Mouse (Mus musculus) thymus, postnatal 10 days (tissue): ENCODE data around the gene Hmgb1.

Experiments used
- DNase-seq, 2 experiments: peaks; one replicate each; pipeline ENCODE4 v3.0.0; 2021; ENCODE audit warnings: low spot score in 2 of 2

Hmgb1 gene

DNA sequence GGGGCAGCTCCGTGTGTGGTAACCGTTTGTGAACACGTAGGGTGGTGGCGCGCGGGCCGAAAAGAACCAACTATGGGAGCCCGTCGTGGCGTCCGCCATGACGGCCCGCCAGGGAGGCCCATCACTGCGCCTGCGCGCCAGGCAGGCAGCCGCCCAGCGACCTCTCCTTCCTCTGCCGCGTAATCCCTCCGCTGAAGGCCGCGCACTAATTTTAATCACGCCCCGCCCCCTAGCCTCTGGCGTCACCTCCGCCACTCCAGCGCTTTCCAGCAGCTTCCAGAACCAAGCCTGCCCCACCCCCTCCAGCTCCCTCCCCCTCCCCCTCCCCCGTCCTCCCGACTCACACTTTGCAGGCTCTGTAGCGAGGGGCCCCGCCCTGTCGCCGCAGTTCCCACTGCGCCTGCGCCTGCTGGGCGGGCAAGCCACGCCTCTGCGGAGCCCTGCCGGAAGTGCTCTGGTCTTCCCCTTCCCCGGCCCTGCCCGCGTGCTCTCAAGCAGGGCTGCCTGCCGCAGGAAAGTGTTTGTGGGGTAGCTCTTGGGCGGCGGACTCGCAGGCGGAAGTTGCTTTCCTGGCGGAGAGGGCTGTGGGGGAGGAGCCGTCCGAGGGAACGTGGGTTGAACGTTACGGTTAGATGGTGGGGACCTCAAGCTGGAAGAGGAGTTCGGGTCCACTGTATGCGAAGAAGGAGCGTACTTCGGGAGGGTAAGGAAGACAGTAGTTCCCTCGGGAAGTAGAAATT, at the start of gene Hmgb1, which contains the start of gene Uspl1:
Gene Hmgb1 (minus strand): TSS at position 386 of the 740 bp plus-strand sequence.
Gene Uspl1 (plus strand): TSS at position 247 of the 740 bp plus-strand sequence.
- peak; percentile 99 for DNase-seq

DNA sequence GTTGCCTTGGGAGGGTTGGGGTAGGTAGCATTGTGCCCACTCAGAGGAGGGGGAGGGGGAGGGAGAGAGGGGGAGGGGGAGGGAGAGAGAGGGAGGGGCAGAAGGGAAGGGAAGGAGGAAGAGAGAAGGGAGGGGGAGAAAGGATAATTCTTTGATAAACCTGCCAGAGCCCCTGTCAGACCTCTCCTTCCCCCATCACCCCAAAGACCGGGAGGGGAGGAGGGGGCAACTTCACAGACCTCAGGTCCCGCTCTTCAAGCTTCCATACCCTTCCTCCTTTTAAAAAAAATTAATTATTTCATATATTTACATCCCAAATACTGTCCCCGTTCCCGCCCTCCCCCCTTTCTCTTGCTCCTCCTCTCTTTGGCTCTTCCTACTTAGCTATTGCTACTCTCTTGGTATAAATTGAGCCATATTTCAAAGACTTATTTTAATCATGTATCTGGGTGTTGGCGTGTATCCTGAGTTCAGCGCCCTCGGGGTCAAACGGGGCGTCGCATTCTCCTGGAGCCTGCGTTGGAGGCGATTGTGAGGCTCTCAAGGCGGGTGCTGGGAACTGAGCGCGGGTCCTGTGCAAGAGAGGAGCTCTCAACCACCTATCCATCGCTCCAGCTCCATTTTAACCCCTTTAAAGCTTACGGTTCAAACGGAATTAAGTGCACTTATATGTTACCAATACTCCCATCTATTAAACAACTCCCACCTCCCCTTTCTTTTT, 45.5 kb upstream of the Hmgb1 start:
- no peak for DNase-seq

DNA sequence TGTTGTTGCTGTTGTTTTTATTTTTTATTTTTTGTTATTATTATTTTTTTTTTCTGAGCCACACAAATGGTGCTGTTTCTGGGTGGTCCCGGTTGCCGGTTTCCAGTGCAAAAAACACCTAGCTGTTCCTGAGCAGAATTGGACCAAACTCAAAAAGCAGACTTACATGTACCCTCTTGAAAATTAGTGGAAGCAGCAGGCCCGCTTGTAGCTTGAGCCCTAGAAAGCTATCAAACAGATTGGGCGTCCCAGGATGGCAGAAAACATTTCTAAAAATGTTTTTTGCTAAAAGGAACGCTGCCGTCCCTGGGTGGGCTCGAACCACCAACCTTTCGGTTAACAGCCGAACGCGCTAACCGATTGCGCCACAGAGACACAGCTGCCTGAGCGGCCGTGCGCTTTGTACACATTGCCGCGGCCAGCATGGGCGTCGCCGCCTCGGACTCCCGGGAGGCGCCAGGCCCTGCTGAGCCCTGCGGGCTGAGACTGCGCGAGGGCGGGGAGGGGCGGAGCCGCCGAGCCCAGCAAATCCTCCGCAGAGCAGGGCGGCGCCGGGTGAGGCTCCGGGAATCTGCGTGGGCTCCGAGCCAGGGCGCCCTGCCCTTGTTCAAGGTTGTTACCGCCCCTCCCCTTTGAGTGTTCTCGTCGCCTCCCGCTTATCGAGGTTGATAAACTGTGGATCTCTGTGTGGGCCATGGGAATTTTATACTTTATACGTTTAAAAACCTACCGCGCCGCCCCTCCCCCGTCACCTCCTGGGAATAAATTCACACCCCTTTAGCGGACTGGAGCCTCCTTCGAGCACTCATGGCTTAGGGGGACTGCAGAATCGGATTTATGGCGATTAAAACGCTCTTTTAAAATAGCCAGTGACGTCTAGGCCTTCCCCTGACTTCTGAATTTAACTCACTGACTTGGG, 44.7 kb upstream of the Hmgb1 start:
- DNase-seq: peak; percentile 92 to 93

DNA sequence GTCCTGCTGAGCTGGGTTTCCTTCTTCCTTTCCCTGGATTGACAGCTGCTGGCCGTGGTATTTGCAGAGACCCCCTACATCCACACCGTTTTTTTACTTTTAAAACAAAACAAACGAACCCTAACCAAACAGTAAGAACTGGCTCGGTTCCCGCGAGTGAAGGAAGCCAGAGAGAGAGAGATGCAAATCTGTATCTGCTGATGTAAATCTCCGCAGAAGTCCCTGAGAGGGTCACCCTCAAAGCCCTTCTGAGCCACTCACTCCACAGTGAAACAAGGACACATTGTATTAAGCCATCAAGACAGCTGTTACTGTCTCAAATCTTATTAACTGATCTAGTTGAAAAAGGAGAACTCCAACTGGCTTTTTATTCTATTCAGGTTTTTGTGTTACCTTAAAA, 40.4 kb upstream of the Hmgb1 start:
- DNase-seq: no peak

DNA sequence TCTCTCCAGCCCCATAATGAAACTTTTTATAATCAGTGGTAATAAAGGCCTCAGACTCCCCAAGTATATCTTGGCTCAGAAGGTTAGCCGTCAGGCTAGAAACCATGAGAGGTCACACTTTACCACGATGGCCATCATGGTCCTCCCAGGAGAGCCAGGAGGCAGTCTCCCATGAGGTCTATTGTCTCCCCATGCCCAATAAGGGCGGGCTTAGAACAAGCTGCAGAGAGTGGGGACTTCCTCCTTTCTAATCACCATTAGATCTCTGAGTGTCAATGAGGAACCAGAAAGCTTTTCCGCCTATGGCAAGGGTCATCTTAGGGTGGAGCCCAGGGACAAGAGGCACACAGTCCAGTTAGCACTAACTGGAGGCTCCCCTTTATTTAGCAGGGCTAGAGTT, 37.1 kb upstream of the Hmgb1 start:
- no peak for DNase-seq

DNA sequence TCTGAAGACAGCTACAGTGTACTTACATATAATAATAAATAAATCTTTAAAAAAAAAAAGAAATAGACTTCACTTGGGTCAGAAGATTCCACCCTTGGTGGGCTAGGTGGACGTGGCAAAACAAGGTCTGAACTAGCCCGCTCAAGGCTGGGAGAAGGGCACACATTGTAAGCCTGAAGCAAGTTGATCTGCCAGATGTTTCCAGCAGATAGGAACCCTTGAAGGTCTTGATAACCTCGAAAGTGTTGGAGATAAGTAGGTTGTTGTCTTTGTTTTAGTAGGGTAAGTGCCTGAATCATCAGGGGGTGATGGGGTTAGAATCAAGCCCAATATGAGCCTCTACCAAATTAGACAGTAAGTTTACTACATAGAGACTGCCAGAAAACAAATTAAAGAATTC, 35.2 kb upstream of the Hmgb1 start:
- DNase-seq: no peak

DNA sequence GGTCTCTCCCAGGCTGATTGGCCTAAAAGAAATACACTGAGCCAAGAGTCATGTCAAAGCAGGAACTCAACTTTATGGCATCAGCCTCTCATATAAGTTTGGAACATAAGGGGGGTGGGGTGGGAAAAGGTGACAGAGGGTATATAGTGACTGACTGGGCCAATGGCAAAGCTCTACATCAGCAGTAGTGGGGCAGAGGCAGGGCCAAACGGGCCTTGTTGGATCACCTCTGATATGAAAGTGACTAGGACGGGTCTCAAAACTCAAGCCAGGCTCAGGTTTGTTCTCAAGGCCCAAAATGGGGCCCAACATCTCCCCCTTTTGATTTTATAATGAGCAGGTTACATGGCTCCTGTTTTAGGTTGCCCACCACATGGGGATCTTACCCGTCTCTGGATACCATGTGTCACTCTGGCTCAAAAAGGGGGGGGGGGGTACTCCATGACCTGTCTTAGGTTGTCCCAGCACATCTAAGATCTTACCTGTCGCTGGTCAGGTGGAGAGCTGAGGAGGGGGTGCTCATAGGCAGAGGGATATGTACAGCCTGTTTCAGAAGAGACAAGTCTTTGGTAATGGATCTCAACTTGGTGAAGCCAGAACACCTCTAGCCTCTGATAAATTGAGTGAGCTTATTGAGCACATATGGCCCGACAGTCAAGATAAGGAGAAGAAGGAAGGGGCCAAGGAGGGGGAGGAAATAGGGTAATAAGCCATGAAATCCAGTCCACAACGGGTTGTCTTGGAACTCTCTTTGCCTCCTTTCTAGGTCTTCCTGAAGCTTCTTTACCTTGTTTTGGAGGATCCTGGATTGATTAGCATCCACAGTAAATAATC, 33.5 kb upstream of the Hmgb1 start:
- no peak for DNase-seq

DNA sequence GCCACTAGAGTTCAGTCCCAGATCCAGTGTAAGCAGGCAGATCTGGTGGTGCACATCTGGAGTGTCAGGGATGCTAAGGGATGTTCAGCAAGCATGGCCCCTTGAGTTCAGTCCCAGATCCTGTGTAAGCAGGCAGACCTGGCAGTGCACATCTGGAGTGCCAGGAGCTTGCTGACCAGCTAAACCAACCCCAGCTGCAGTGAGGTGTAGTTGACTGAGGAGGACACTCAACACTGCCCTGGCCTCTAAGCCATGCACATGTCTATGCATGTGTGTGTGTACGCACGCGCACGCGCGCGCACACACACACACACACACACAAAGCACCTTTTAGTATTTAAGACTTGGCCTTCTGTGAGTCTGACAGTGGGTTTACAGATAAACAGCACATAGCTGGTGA, 31.3 kb upstream of the Hmgb1 start:
- DNase-seq: no peak

DNA sequence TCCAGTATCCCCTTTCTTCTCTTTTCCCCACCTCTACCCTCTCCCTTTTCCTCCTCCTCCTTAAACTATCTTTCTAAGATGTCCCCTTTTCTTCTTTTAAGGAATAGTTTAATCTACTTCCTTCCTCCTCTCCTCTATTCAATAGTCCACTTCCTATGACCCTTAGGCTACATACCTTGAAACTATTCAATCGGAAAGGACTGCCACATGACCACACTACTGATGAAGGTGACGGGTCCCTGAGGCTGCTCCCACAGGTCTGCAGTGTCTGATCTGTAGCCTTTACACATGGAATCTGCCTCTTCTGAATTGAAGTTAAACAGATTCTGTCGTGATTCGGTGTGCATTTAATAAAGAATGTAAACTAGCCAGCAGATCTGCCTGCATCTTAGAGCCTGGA, 28.5 kb upstream of the Hmgb1 start:
- DNase-seq: no peak

DNA sequence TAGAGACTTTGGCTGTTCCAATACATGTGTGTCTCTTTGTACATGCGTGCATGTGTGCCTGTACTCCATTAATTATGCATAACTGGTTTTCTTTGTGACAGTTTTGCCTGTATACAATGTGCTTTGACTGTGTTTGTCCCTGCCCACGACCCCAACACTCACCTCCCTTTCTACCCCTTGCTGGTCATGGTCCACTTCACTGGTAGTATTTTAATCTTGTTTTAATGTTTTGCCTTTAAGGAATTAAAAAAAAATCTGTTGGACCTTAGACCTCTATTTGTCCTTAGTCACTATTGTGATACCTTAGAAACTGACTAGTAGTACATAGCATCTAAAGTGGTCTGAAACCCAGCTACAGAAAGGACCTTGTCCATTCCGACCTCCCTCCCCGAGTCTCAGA, 26.8 kb upstream of the Hmgb1 start:
- DNase-seq: no peak

DNA sequence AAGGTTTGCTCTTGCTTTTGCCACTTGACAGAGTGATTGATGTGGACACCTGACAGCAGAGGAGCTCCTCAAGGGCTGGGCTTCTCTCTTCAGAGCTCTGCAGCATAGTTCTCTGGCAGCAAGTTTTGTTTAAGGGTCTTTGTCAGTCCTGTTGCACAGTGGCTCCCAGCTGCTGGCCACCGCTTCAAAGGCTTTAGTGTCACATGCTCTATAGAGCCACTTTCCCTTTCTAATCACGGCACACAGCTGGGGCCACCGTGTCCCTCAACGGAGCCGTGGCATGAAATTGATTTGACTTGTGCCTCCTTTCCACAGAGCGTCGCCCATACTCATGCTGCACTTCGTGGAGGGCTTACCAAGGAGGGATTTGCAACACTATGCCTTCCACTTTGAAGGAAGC, 25.0 kb upstream of the Hmgb1 start:
- DNase-seq: no peak

DNA sequence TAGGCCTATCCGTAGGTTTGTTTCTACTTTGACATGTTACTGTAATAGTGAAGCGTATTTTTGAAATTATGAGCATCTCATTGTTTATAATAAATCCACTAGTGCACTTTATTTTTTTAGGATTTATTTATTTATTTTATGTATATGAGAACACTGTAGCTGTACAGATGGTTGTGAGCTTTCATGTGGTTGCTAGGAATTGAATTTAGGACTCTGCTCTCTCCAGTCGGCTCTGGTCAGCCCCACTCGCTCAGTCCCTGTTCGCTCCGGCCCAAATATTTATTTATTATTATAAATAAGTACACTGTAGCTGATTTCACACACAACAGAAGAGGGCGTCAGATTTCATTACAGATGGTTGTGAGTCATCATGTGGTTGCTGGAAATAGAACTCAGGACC, 24.5 kb upstream of the Hmgb1 start:
- DNase-seq: no peak

DNA sequence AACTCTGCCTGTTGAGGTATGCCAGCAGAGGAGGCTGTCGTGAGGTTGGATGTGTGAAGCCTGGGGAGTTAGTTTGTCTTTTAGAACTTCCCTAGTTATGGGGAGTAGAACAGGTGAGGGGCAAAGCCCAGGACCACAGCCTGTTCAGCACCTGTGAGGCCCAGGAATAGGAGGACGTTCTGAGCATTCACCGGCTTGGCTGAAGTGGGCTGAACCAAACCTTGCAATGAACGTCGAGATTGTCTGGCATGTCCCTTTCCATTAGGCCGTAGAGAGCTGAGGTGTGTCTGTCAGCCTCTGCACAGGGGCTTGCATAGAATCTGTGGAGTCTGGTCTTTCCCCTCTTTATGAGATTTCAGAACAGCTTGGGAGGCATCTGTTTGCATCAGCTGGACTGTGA, 23.4 kb upstream of the Hmgb1 start:
- DNase-seq: no peak

DNA sequence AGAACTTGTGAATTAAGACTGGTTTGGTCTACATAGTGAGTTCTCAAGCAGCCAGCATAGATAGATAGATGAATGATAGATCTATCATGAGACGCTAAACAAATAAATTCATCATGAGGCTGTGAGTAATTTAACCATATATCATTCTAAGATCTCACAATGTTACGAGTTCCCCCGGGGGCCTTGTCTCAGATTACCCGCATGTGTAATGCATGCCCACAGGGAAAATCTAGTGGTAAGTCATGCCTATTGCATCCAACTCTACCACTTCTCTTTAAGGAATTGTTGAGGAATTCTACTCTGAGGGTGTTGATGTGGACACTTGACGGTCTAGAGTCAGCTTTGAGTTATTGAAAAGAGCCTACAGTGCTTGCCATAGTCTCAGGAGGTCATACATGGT, 22.0 kb upstream of the Hmgb1 start:
- no peak for DNase-seq

DNA sequence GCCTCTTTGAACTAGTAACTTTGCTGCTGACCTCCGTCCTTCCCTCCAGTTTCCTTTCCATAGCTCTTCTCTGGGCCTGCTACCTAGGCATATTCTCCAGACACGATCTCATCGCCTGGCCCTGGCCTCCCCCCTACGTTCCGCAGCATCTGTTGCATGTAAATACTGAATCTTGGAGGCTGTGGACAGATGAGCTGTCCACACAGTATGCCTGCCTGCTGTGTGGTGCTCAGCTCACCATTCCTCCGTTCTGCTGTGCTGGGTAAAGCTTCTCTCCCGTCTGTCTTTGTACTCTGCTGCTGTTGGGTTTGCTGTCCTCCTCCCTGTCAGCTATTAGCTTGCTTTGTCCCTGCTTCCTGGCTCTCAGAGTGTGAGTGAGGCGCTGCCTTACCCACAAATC, 21.0 kb upstream of the Hmgb1 start:
- DNase-seq: no peak

DNA sequence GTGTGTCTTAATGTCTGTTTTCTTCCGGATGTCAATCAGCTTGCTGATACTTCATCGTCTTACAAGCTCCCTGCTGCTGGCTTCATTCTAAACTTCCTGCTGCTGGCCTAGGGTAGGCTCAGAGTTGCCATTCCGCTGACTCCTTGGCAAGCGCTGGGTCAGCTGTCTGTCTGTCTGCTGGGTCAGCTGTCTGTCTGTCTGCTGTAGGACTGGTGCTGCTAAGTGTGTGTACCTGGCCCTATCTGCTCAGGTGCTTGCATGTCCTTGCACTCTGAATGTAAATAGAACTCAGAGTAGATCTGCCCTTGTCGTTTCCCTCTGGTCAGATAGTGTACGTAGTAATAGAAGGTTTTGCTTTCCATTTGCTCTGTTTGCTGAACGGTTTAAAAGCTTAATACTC, 20.5 kb upstream of the Hmgb1 start:
- no peak for DNase-seq

DNA sequence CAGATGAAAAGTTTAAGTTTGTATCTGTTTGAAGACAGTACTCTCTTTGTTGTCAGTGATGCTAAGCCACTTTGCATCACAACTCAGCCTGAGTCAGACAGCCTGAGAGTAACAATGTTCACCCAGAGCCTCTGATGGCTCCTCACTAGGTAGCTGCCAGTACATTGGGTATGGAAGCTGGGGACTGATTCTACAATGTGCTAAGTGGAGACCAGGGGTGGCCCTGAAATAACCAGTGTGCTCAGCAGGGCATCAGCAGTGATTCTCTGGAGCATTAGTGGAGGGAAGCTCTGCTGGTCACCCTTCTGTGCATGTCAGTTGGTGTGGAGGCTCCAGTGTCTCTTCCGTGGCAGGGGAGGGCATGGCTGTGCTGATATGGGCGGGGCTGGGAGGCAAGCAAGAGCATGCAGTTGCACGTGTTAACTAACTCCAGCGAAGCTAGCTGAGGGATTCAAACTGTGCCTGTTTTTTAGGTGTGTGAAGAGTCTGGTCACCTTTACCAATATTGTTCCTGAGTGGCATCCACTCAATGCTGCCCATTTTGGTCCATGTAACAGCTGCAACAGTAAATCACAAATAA, 19.6 kb upstream of the Hmgb1 start:
- no peak for DNase-seq

DNA sequence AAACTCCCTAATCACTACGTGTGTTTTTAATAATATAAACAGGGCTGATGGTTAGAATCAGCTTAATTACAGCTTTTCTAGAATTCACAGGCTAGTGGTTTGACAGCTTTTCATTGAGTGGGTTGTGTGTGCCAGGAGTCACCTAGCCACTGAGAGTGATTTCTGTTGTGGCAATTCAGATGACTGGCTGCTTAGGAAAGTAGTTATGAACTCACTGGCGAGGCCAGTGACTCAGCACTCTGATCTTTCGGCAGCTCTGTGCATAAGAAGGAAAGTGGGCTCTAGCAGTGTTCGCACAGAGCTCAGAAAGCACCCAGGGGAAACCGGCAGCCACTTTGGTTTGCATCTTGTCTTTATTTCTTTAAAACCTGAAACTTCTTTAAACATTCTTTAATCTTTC, 18.7 kb upstream of the Hmgb1 start:
- no peak for DNase-seq

DNA sequence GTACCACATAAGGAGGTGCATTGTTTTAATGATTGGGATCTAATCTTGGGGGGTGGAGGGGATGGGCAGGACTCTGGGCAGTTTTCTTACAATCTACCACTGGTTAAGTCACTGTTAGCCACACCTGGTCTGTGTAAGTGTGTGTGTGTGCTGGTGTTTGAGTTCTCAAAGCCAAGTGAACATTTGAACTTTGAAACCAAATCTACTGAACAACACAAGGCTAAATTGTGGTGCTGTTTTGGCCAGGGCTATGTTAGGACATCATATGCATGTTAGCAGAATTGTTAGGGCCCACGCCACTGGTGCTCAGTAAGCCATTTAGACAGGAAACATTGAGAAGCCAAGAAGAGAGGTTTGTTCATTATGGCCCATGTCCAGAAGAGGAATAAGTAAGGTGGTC, 14.5 kb upstream of the Hmgb1 start:
- DNase-seq: no peak

DNA sequence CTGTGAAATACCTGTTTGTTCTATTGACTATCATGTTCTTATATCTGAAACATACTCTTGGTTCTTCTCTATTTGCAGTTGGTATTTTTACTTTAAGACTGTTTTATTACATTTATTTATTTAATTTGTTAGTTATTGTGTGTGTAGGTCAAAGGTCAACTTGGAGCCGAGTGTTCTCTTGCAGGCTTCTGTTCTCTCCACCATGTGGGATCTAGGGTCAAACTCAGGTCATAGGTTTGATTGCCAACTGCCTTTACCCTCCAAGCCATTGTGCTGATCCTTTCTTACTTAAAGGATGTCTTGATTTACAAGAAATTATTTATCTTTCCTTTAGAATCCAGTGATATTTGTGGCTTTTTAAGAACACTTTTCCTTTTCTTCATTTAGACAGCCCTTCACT, 12.3 kb upstream of the Hmgb1 start:
- no peak for DNase-seq

DNA sequence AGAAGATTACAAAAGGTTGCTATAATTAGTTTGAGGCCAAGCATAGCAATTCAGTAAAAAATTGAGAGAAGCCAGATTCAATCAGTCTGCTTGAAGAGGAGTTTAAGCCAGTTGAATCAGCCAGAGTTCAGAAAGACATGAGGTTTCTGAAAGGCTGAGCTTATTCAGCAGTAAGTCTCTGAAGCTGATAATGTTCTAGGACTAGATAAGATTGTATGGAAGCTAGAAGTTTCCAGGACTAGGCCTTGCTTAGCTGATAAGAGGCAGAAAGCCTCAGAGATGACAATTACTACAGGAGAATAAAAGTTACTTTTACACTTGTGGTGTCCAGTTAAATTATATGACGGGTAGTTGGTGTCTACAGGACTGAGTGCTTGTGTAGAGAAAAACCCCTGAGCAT, 5.9 kb upstream of the Hmgb1 start:
- no peak for DNase-seq
